Mouse (Mus musculus) large intestine, adult 2 months (tissue): ENCODE data around the gene Olfr878. TPM values are rescaled to one million over a fixed set of nuclear protein-coding genes. Genes with fewer than 3 reads are reported as not detected.
A peak's percentile ranks its signal among the peaks of the same experiment; 100 is the strongest.

Experiments used
- DNase-seq: peaks from one replicate; pipeline ENCODE4 v3.0.0-alpha.2; 2012; ENCODE audit warnings: low read depth, low spot score
- WGBS: fragments of 180-500 bp; shearing (Covaris S2); methylation state at CpG from one replicate; pipeline ENCODE4 v1.1.7; 2018; 5-methylcytosine and 5-hydroxymethylcytosine counted together
- polyA plus RNA-seq: library from polyadenylated mRNA; depleted of rRNA; stranded (reverse); fragments of >200 nt; gene quantifications from 2 replicates; pipeline ENCODE4 v1.2.3, GENCODE M21; 2012; rRNA removed

Gene Olfr878
- polyA plus RNA-seq, result not detected in 2 replicates

GRCm38 (mm10) chr9:37917540-37917939 is at the start of gene Olfr878:
Gene Olfr878 (plus strand): TSS chr9:37917840.
- WGBS, result 58% methylated on average over 2 of the region's 2 CpGs

DNA sequence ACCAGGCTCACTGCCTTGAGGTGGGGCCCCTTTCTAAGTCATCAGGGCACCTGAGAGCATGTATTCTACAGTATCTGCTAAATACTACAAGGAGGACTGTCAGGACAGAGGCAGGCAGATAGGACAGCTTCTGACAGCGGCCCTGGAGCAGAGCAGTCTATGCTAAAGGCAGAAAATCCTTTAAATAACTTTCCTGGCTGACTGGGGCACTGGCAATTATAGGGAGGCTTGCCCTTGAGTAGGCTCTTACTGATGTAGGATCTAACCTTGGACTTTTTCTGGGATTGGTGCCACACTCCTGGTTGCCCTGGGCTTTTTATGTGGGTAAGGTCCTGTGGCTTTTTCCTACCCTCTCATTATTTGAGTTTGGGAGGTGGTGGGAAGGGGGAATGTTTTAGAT is 47.4 kb upstream of the Olfr878 start:
- no peak for DNase-seq
- WGBS, result 28% methylated on average over 1 of the region's 1 CpGs

More at GRCm38 (mm10) chr9:37917540-37917939, at the start of gene Olfr878:
- no peak for DNase-seq

DNA sequence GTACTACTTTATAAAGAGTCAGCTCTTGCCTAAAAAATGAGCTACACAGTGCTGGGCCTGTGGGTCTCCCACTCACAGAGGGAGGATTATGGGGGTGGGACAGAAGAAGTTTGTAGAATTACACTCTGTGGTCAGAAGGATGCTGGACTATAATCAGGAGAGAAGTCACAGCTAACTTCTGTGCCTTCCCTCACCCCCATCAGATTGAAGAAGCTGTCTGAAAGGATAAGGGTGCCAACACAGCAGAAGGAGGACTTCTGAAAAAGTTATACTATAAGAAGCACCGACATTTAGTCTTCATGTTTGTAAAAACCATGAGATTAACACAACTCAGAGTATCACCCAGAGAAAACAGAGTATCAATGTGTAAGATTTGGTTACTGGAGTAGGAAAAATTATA is 46.5 kb upstream of the Olfr878 start:
- DNase-seq, result no peak
- 73% methylated on average over 1 of the region's 1 CpGs for WGBS

- no peak for DNase-seq
- 25% methylated on average over 1 of the region's 1 CpGs for WGBS
These were observed 46.1 kb upstream of the Olfr878 start for GRCm38 (mm10) chr9:37871536-37871935.

DNA sequence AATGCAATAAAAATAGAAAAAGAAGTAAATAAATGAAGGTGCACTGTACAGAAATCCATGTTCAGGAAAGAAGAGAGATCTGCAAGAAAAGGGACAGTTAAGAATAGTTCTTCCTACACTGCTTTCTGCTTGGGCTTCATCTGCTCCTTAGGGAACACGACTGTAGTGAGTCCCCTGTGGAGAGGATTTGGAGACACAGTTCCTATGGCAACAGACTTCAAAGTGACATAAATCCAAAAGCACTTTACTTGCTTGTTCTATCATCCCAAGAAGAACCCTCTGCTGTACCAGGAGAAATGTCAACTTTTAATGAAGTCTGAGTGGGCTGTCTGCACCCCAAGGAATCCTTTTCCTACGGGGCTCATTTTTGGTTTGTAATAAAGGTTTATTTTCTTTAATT is 26.7 kb upstream of the Olfr878 start:
- 34% methylated on average over 2 of the region's 2 CpGs for WGBS
- DNase-seq, result no peak

DNA sequence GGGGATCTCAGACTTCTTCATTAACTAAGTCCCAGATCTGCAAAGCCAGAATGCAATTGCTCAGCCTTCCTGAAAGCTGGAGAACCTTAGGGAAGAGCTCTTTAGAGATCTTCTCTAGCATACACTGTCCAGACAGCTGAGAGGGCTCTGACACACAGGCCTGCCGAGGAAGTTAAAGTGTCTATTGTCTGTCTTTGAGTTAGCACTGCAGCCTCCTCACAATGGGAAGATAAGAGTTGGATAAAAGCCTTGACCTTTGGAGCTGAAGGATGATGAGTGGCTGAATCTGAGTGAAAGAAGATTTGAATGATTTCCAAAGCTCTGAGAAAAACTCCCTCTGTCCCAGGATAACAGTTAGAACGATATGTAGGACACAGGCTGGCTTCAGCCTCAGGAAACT is 21.0 kb upstream of the Olfr878 start, which contains the start of gene Olfr145:
Gene Olfr145 (plus strand): TSS at position 64 of the 400 bp plus-strand sequence.
- WGBS, result 40% methylated on average over 2 of the region's 2 CpGs
- DNase-seq, result no peak

GRCm38 (mm10) chr9:37905555-37905954 is 12.1 kb upstream of the Olfr878 start:
- WGBS, result 59% methylated on average over 3 of the region's 3 CpGs
- no peak for DNase-seq

- no peak for DNase-seq
- 26% methylated on average over 1 of the region's 1 CpGs for WGBS
These were observed 378 bp downstream of the Olfr878 start for GRCm38 (mm10) chr9:37918018-37918417.

DNA sequence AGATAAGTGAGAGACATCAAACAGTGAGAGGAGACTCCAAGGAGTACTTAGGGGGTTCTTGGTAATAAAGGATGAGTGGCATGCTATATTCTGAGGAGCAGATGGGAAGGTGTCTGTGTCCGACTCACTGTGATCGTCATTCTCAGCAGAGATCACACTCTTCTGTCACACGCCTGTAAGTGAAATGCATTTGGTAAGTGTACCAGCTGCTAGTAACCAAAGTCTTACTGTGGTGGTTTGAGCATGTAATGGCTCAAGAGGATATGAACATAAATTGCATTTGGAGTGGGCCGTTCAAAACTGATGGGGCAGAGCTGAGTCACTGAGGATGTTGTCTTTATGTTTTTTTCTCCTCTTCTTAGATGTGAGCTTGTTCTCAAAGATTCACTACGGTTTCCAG is 6.6 kb downstream of the Olfr878 start:
- DNase-seq, result no peak
- 81% methylated on average over 5 of the region's 5 CpGs for WGBS

- WGBS, result 52% methylated on average over 2 of the region's 2 CpGs
- DNase-seq, result no peak
These were observed 7.8 kb downstream of the Olfr878 start for GRCm38 (mm10) chr9:37925445-37925844.

DNA sequence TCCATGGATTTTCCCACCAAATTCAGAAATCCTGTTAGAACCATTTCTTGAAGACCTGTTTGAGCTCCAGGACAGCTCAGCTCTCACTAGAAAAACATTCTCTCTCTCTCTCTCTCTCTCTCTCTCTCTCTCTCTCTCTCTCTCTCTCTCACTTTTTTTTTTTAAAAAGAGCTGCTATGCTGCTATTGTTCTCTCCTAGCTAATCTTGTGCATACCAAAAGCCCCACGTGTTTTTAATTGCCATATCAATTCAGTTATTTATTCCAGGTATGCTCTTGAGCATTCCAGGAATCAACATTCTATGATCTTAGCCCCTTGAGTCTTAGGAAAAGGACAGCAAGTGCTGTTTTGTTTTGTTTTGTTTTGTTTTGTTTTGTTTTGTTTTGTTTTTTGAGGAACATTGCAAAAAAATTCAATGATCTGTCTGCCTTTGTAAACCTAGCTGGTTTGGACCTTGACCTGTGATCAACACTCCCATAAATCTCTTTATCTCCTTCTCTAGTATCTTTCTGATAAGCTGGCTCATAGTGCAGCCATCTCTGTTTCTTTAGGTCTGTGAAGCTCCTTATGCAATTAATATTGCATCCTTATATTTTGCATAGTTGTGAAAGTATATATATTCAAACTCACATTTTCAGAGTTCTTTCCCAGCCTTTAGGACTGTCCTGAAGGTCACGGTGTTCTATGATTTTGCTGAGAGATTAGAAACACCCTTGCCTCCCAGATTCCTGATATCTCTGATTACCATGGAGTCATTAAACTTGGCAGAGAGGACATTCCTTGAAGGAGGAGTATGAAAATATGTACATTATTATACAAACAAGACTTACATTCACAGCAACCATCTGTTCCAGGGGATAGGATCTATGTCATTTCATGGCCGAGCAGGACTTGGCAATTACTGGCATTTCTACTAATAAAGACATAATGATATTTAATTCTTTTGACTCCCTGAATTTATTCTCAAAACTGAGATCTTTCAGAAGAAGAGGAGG is 8.7 kb downstream of the Olfr878 start:
- 35% methylated on average over 3 of the region's 3 CpGs for WGBS
- DNase-seq, result no peak

DNA sequence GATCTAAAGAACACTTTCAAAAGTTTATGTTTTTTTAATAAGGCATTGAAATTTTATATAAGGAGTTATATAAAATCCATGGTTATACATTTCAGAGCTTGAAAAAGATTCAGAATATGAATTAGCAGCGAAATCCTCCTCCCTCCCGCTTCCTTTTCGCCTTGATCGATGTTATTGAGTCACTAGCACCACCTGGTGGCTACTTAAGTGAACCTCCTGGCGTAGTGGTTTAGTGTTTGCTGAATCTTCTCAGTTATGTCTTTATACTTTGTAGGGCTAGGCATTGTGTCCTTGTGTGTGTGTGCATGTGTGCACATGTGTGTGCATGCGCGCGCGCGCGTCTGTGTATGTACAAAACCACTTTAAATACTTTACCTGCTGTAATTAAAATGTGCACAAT is 14.9 kb downstream of the Olfr878 start:
- peak; percentile 16 for DNase-seq
- WGBS, result 8% methylated on average over 11 of the region's 11 CpGs

- no peak for DNase-seq
These were observed 16.5 kb downstream of the Olfr878 start for GRCm38 (mm10) chr9:37934146-37934545.

GRCm38 (mm10) chr9:37941167-37941566 is 23.5 kb downstream of the Olfr878 start:
- 87% methylated on average over 2 of the region's 2 CpGs for WGBS
- no peak for DNase-seq

Other genes with a start within 250 kb of the Olfr878 start
- gene Panx3, start 248.6 kb upstream of the Olfr878 start, polyA plus RNA-seq, result not detected in 2 replicates
- not detected in 2 replicates for gene Olfr160, start 201.6 kb upstream of the Olfr878 start, polyA plus RNA-seq
- not detected in 2 replicates for gene Olfr874, start 172.7 kb upstream of the Olfr878 start, polyA plus RNA-seq
- not detected in 2 replicates for gene Olfr875, start 146.0 kb upstream of the Olfr878 start, polyA plus RNA-seq
- not detected in 2 replicates for gene Olfr876, start 114.8 kb upstream of the Olfr878 start, polyA plus RNA-seq
- gene Olfr877, start 63.6 kb upstream of the Olfr878 start, polyA plus RNA-seq, result not detected in 2 replicates
- not detected in 2 replicates for gene Olfr145, start 21.1 kb upstream of the Olfr878 start, polyA plus RNA-seq
- gene Olfr881, start 74.0 kb downstream of the Olfr878 start, polyA plus RNA-seq, result not detected in 2 replicates
- gene Olfr883, start 108.0 kb downstream of the Olfr878 start, polyA plus RNA-seq, result not detected in 2 replicates
- not detected in 2 replicates for gene Olfr884, start 128.7 kb downstream of the Olfr878 start, polyA plus RNA-seq
- not detected in 2 replicates for gene Olfr885, start 143.5 kb downstream of the Olfr878 start, polyA plus RNA-seq
- gene Olfr887, start 166.2 kb downstream of the Olfr878 start, polyA plus RNA-seq, result not detected in 2 replicates
- gene Olfr888, start 190.3 kb downstream of the Olfr878 start, polyA plus RNA-seq, result not detected in 2 replicates
- not detected in 2 replicates for gene Olfr889, start 197.4 kb downstream of the Olfr878 start, polyA plus RNA-seq
- gene Olfr890, start 224.7 kb downstream of the Olfr878 start, polyA plus RNA-seq, result not detected in 2 replicates